Mouse (Mus musculus) olfactory bulb, adult 2 months (tissue): Measurements from ENCODE around the gene Lamb2. TPM values are rescaled to one million over a fixed set of nuclear protein-coding genes. Genes with fewer than 3 reads are reported as not detected.

ENCODE experiments used
- H3K27ac ChIP-seq: fragments of 200-500 bp; 2 replicates; pipeline ENCODE4 v1.5.1; 2012; ENCODE audit warnings: low read depth, low read length; ENCODE audit not compliant: insufficient read depth
- H3K4me1 ChIP-seq: fragments of 200-500 bp; 2 replicates; pipeline ENCODE4 v1.6.1; 2012; ENCODE audit warnings: low read length; ENCODE audit not compliant: control insufficient read depth, insufficient read depth
- H3K4me3 ChIP-seq: fragments of 200-500 bp; 2 replicates; pipeline ENCODE4 v1.5.1; 2012; ENCODE audit warnings: mild to moderate bottlenecking, low read depth, low read length, moderate library complexity; ENCODE audit not compliant: insufficient read depth
- CTCF ChIP-seq: fragments of 200-500 bp; IDR thresholded peaks from 2 replicates; pipeline ENCODE4 v1.5.1; 2012; ENCODE audit warnings: low read depth, mild to moderate bottlenecking, low read length, moderate library complexity; ENCODE audit not compliant: insufficient read depth
- POLR2A ChIP-seq: fragments of 200-500 bp; IDR thresholded peaks from 2 replicates; pipeline ENCODE4 v1.6.1; 2012; ENCODE audit warnings: mild to moderate bottlenecking, low read depth, low read length, moderate library complexity; ENCODE audit not compliant: insufficient read depth
- WGBS: fragments of 180-500 bp; shearing (Covaris S2); methylation state at CpG from one replicate; pipeline ENCODE4 v1.1.7; 2018; 5-methylcytosine and 5-hydroxymethylcytosine counted together
- polyA plus RNA-seq: library from polyadenylated mRNA; stranded (reverse); fragments of >200 nt; gene quantifications from 2 replicates; pipeline ENCODE4 v1.2.4, GENCODE M21; 2012; ENCODE audit warnings: low replicate concordance; ENCODE audit not compliant: missing spikeins, insufficient read depth, insufficient read length

Lamb2 gene
- polyA plus RNA-seq, 1 experiment, result not detected

DNA sequence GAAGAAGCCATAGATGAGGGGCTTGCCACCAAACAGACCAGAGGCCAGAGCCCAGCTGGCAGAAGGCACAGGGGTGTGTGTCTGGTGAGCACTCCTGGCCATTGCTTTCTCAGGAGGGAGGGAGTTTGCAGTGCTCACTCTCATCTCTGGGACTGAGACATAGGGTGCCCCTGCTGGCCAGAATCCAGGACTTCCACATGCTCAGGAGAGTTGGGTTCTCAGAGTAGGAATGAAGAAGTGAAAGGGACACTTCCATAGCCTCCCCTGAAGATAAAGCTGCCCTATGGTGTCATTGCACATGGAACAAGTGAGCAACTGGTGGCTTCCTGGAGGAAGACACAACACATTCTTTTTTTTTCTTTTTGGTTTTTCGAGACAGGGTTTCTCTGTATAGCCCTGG, 5.0 kb upstream of the Lamb2 start:
- H3K4me1 ChIP-seq, result peaks cover 6% of the 10 kb centered on the region; the same call in 1 of the 2 replicates
- H3K27ac ChIP-seq, result no peak overlapping the region
- TF ChIP-seq CTCF (no peak), POLR2A (no peak)
- WGBS, result 62% methylated on average over 1 of the region's 1 CpGs
- no peak overlapping the region for H3K4me3 ChIP-seq

DNA sequence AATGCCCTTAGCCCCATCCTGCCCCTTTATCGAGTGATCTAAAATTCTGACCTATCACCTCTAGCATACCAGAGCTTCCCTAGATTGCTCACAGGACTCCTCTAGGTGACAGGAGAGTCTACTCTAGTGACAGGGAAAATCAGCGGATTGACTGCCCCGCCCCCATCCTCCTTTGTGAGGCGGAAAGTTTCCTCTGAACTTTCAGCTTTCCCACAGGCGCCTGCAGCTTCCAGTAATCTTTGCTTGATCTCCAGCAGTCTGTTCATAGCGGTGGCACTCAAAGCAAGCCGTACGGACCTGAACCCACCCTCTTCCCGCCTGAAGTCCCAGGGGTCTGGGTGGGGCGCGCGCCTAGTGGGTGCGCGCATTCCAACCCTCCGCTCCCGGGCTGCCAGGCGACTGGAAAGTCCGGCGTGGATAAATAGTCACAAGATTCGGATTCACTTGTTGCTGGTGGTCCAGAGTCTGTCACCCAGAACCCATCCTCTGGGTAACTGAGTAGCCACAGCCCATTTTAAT, 839 bp upstream of the Lamb2 start:
- Histone ChIP-seq H3K4me1 (peaks cover 6% of the 10 kb centered on the region; the same call in 1 of the 2 replicates), H3K4me3 (peak overlapping the region; percentile 36), H3K27ac (no peak overlapping the region)
- WGBS, result 3% methylated on average over 20 of the region's 20 CpGs
- TF ChIP-seq CTCF (no peak), POLR2A (no peak)

DNA sequence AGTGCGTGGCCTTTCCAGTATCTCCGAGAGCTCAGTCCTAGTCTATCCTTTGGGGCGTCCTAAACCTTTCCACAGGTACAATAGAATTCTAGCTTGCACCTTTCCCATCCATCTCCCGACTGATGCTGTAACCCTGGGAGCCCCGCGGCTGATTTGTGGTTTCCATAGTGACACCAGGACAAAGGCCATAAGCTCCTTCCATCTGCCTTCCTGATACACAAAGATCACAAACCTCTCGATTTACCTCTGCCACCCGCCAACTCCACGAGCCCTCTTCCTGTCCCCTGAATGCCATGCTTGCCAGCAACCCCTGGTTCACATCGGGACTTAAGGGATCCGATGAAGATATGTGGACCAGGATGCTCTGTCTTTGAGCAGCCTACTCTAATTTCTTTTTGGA, 295 bp upstream of the Lamb2 start:
- peaks cover 6% of the 10 kb centered on the region; the same call in 1 of the 2 replicates for H3K4me1 ChIP-seq
- 28% methylated on average over 11 of the region's 11 CpGs for WGBS
- H3K4me3 ChIP-seq, result no peak overlapping the region
- H3K27ac ChIP-seq, result no peak overlapping the region
- TF ChIP-seq CTCF (no peak), POLR2A (no peak)

DNA sequence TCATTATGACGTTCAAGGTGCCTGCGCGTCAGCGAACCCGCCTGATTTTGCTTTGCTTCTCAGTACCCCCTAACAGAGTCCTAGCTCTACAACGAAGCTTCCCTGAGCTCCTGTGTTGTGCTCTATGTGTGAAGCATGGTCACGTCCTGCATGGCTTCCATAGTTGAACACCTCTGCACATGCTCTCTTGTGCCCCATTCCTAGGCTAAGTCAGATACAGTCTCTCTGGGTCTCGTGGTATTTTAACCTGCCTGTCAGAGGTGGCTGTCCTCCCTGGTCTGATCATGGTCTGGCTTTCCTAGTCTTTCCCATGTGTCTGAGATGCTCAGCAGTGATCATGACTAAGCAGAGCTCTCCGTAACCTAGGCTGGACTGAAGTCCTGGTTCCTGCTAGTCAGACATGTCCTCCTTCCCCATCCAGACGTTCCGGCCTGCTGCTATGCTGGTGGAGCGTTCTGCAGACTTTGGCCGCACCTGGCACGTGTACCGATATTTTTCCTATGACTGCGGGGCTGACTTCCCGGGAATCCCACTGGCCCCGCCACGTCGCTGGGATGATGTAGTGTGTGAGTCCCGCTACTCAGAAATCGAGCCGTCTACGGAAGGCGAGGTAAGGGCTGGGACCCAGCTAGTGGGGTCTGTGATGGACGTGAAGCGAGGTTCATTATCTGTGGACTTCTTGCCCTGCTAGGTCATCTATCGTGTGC, 1.4 kb downstream of the Lamb2 start:
- 91% methylated on average over 28 of the region's 28 CpGs for WGBS
- no peak overlapping the region for H3K27ac ChIP-seq
- peaks cover 6% of the 10 kb centered on the region; the same call in 1 of the 2 replicates for H3K4me1 ChIP-seq
- H3K4me3 ChIP-seq, result no peak overlapping the region
- no peak for TF ChIP-seq CTCF
- TF ChIP-seq POLR2A, result no peak

DNA sequence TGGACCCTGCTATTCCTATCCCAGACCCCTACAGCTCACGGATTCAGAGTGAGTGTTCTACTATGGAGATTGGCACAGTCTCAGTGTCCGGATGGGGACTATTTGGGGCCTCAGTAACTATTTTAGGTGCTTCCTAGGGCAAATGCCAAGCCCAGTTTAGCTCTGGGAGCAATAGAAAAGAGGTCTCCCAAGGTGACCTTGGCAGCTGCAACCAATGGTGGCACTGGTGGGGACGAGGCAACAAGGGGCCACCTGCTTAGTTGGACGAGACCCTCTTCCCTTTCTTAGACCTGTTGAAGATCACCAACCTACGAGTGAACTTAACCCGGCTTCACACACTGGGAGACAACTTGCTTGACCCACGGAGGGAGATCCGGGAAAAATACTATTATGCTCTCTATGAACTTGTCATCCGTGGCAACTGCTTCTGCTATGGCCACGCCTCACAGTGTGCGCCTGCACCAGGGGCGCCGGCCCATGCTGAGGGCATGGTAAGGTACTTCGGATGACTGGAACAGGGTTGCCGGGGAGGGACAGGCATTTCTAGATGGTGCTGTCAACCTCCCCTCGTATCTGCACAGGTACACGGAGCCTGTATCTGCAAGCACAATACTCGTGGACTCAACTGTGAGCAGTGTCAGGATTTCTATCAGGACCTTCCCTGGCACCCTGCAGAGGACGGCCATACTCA, 2.1 kb downstream of the Lamb2 start:
- WGBS, result 93% methylated on average over 19 of the region's 19 CpGs
- Histone ChIP-seq H3K4me3 (no peak overlapping the region), H3K27ac (no peak overlapping the region), H3K4me1 (peaks cover 6% of the 10 kb centered on the region; the same call in 1 of the 2 replicates)
- no peak for TF ChIP-seq CTCF
- no peak for TF ChIP-seq POLR2A

DNA sequence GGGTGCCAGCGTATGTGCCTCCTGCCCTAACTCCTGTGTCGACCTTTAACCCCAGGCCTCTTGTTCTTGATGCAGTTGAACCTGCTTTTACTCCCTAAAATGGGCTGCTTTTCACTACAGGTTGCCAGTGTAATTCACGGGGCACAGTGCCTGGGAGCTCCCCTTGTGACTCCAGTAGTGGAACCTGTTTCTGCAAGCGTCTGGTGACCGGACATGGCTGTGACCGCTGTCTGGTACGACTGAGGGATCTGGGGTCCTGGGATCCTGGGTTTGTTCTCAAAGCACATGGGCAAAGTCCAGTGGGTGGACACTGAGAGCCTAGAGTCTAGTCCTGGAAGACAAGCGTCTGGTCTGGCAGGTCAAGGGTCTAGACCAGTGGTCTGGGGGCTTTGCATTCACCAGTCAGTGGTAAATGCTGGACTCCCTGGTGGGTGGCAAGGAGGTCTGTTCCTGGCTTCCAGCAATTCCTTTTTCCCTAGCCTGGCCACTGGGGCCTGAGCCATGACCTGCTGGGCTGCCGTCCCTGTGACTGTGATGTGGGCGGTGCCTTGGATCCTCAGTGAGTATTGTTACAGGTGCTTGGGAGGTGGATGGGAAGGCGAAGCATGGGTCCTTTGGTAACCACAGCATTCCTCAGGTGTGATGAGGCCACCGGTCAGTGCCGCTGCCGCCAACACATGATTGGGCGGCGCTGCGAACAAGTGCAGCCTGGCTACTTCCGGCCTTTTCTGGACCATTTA, 3.7 kb downstream of the Lamb2 start:
- H3K4me3 ChIP-seq, result no peak overlapping the region
- H3K4me1 ChIP-seq, result peaks cover 6% of the 10 kb centered on the region; the same call in 1 of the 2 replicates
- TF ChIP-seq CTCF, result no peak
- TF ChIP-seq POLR2A, result no peak
- 94% methylated on average over 18 of the region's 18 CpGs for WGBS
- no peak overlapping the region for H3K27ac ChIP-seq

DNA sequence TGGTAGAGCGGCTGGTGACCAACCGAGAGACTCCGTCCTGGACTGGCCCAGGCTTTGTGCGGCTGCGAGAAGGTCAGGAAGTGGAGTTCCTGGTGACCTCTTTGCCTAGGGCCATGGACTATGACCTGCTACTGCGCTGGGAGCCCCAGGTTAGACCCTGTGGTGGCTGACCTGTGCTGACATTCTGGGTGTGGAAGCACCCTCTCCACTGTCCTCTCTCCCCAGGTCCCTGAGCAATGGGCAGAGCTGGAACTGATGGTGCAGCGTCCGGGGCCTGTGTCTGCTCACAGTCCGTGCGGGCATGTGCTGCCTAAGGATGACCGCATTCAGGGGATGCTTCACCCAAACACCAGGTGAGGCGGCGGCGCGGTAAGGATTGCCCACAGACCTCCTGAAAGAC, 4.5 kb downstream of the Lamb2 start:
- H3K4me1 ChIP-seq, result 0 out of 2 replicates have a peak, but pooled peaks cover 2% of the 10 kb centered on the region
- H3K27ac ChIP-seq, result no peak overlapping the region
- H3K4me3 ChIP-seq, result no peak overlapping the region
- WGBS, result 95% methylated on average over 15 of the region's 15 CpGs
- TF ChIP-seq CTCF, result no peak
- no peak for TF ChIP-seq POLR2A

DNA sequence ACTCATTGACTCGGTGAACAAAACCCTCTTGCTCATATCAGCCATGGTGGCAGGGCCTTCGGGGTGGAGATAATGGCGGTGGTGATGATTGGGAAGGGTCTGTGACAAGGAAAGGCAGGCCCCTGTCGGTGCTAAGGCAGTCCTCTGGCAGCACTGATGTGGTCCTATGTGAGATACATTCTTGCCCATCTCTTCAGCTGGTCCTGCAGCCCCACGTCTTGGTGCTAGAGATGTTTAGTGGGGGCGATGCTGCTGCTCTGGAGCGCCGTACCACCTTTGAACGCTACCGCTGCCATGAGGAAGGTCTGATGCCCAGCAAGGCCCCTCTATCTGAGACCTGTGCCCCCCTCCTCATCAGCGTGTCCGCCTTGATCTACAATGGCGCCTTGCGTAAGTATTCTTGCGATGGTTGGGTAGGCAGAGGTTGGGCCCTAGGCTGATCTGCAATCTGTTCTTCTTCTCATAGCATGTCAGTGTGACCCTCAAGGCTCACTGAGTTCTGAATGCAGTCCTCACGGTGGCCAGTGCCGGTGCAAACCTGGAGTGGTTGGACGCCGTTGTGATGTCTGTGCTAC, 5.9 kb downstream of the Lamb2 start:
- Histone ChIP-seq H3K4me3 (no peak overlapping the region), H3K4me1 (peaks cover 4% of the 10 kb centered on the region), H3K27ac (no peak overlapping the region)
- 95% methylated on average over 19 of the region's 19 CpGs for WGBS
- TF ChIP-seq CTCF (no peak), POLR2A (no peak)

DNA sequence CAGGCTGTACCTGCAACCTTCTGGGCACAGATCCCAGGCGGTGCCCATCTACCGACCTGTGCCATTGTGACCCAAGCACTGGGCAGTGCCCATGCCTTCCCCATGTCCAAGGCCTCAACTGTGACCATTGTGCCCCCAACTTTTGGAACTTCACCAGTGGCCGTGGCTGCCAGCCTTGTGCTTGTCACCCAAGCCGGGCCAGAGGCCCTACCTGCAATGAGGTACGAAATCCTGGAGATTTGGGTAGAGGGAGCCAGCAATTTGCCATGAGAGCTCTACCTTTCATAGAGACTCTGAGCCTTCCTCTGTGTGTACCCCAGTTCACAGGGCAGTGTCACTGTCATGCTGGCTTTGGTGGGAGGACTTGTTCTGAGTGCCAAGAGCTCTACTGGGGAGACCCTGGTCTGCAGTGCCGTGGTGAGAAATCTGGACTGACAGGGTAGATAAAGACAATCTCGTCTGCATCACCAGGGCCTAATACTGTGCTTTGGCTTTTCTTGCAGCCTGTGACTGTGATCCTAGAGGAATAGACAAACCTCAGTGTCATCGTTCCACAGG, 7.5 kb downstream of the Lamb2 start:
- no peak overlapping the region for H3K4me3 ChIP-seq
- peaks cover 10% of the 10 kb centered on the region for H3K4me1 ChIP-seq
- 93% methylated on average over 8 of the region's 8 CpGs for whole genome bisulfite sequencing
- no peak for TF ChIP-seq POLR2A
- no peak for TF ChIP-seq CTCF
- H3K27ac ChIP-seq, result no peak overlapping the region
